Mouse (Mus musculus): ENCODE measurements around the gene Lasp1.

- TF ChIP-seq POLR2A (IDR thresholded peaks at IDR 0.05; ENCODE audit: control insufficient read depth, low read depth, low read length) (no peak), CTCF (IDR thresholded peaks at IDR 0.05; ENCODE audit: control insufficient read depth, insufficient read depth, insufficient replicate concordance, low read depth, low read length) (no peak)
These were observed 31.2 kb downstream of the Lasp1 start for GRCm38 (mm10) chr11:97829913-97830476.
